Mouse (Mus musculus) pancreas, adult 10 weeks (tissue): ENCODE measurements around the gene Cyth2. TPM values are rescaled to one million over a fixed set of nuclear protein-coding genes. Genes with fewer than 3 reads are reported as not detected.

Source experiments
- polyA plus RNA-seq: library from polyadenylated mRNA; stranded (reverse); fragments of 350-450 nt; fragmentation: Illumina TruSeq; extraction: RNeasy Lipid Tissue Mini Kit (QIAGEN cat#74804); gene quantifications from one replicate; pipeline ENCODE4 v1.2.3, GENCODE M21; 2015; ENCODE audit warnings: low read depth, low replicate concordance; ENCODE audit not compliant: insufficient read depth

The Cyth2 gene
- 31.3 TPM for polyA plus RNA-seq

GRCm38 (mm10) chr7:45813787-45814779, at the start of gene Cyth2:
Gene Cyth2, minus strand, starts transcription at chr7:45814581.

DNA sequence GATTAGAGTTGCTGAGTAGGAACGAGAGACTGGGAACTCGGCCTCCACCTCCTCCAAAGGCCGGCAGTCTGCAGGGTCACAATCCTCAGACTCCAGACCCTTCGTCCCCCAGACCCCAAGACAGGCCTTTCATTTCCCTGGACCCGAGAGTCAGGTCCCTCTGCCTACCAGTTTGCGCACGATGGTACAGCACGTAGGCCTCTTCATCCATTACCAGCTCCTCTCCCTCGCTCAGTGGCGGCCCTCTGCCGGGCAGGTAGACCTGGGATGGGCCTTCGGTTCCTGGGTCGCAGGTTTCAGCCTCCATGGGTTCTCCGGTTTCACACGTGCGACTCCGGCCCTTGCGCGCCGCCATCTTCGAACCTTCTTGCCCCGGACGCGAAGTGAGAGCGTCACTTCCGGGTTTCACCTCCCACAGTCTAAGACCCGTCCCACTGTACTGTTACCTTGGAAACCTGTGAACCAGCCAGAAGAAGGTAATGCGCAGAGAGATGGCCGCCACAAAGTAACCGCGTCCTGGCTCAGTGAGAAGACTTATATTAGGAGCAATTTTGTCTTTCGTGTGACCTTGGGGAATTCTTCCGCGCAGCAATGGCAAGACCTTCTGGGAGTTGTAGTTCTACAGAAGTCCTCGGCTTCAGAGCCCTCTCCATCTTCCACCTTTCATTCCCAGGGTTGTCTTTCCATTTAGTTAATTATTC, 16.2 kb upstream of the Cyth2 start, which contains the start of gene Grwd1:
Grwd1 (minus strand) TSS at position 518 of the 701 bp plus-strand sequence.

DNA sequence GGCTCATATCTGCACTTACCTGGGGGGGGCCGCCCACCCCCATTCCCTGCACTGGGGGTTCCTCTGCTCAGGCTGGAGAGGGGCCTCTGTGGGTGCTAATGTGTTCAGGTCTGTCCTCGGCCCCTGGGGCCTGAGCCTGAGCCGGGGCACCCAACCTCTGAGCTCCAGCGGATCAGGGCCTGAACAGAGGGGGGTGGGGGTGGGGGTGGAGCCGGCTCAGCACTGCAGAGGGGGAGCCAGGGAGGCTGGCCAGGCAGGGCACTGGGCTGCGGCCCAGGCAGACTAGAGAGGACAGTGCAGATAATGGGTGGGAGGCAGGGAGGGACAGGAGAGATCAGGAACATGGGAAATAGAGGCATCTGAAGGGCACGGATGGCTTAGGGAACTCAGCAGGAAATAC, 10.2 kb upstream of the Cyth2 start, which contains the start of gene Kcnj14:
Kcnj14 (minus strand) TSS at position 185 of the 400 bp plus-strand sequence.

GRCm38 (mm10) chr7:45784524-45785372, 29.6 kb downstream of the Cyth2 start, which contains the start of gene Sult2b1:
Gene Sult2b1, minus strand, starts transcription at chr7:45784669.

GRCm38 (mm10) chr7:45783511-45784091, 30.8 kb downstream of the Cyth2 start, which contains the start of gene Lmtk3:
Gene Lmtk3, plus strand, starts transcription at chr7:45783738.

Other genes starting within 250 kb of the Cyth2 start
- 127 TPM for gene Bcat2, start 244.4 kb downstream of the Cyth2 start, polyA plus RNA-seq
- gene Fgf21, start 199.1 kb downstream of the Cyth2 start, polyA plus RNA-seq = 41.8 TPM
- 4.9 TPM for gene Fut1, start 197.3 kb downstream of the Cyth2 start, polyA plus RNA-seq
- 2.0 TPM for gene Izumo1, start 192.8 kb downstream of the Cyth2 start, polyA plus RNA-seq
- 11.1 TPM for gene Rasip1, start 187.1 kb downstream of the Cyth2 start, polyA plus RNA-seq
- 2.2 TPM for gene Mamstr, start 174.6 kb downstream of the Cyth2 start, polyA plus RNA-seq
- not detected for gene Fut2, start 148.2 kb downstream of the Cyth2 start, polyA plus RNA-seq
- not detected for gene Ntn5, start 130.6 kb downstream of the Cyth2 start, polyA plus RNA-seq
- gene Sec1, start 120.2 kb downstream of the Cyth2 start, polyA plus RNA-seq = not detected
- 2.1 TPM for gene Car11, start 114.7 kb downstream of the Cyth2 start, polyA plus RNA-seq
- 5.6 TPM for gene Dbp, start 109.5 kb downstream of the Cyth2 start, polyA plus RNA-seq
- 401 TPM for gene Rpl18, start 99.1 kb downstream of the Cyth2 start, polyA plus RNA-seq
- 9.0 TPM for gene Sphk2, start 96.6 kb downstream of the Cyth2 start, polyA plus RNA-seq
- gene Fam83e, start 93.4 kb downstream of the Cyth2 start, polyA plus RNA-seq = not detected
- not detected for gene Spaca4, start 88.8 kb downstream of the Cyth2 start, polyA plus RNA-seq
- gene Lmtk3, start 30.8 kb downstream of the Cyth2 start, polyA plus RNA-seq = 4.6 TPM
- gene Sult2b1, start 29.9 kb downstream of the Cyth2 start, polyA plus RNA-seq = not detected
- not detected for gene Kcnj14, start 10.2 kb upstream of the Cyth2 start, polyA plus RNA-seq
- 4.1 TPM for gene Grwd1, start 16.4 kb upstream of the Cyth2 start, polyA plus RNA-seq
- gene Kdelr1, start 58.2 kb upstream of the Cyth2 start, polyA plus RNA-seq = 53.6 TPM
- gene Grin2d, start 63.8 kb upstream of the Cyth2 start, polyA plus RNA-seq = 0.42 TPM
- gene Syngr4, start 82.1 kb upstream of the Cyth2 start, polyA plus RNA-seq = not detected
- 6.6 TPM for gene Tmem143, start 82.4 kb upstream of the Cyth2 start, polyA plus RNA-seq
- gene Emp3, start 106.8 kb upstream of the Cyth2 start, polyA plus RNA-seq = 42.8 TPM
- 0.72 TPM for gene Ccdc114, start 109.5 kb upstream of the Cyth2 start, polyA plus RNA-seq
- 0.63 TPM for gene Abcc6, start 215.7 kb upstream of the Cyth2 start, polyA plus RNA-seq
- 13.3 TPM for gene Nomo1, start 219.1 kb upstream of the Cyth2 start, polyA plus RNA-seq